Mouse (Mus musculus): ENCODE data around the gene Use1.

Gene Use1

DNA sequence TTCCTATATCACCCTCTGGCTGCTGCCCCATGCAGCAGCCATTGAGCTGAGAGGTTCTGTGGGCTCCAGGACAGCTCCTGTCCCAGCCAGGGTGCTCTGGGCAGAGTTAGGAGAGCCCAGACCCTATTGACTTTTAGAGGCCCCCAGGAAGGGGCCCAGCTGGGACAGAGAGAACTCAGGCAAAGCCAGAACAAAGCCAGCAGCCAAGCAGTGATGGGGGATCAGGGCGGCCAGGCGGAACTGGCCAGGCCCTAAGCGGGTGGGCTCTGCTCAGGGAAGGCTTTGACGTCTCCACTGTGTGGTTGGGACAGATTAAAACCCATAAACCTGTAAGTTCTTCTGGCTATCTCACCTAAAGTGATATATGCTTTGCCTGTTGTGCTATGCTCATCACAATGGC lies 12.4 kb downstream of the Use1 start:
- DNase-seq = no peak

DNA sequence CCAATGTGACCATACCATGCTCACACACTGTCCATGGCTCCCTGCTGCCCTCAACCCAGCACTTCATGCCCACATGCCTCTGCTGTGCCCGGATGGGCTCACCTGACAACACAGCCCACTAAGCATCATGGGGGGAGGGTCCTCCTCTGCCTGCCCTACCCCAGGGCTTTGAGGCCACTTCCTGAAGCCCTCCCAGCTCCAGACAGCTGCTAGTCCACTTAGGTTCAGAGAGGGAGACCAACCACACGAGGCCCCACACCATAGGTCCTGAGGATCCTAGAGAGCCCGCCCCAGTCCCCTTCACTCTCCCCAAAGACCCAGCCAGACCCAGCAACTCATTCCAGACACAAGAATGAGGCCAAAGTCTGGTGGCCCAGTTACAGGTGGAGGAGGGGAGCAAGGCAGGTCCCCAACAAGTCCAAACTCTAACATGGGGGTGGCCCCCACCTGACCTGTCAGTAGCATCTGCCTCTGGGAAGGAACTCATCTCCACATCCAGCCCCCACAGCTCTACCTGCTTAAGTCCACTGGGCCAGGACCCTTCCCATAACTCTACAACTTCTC lies 12.9 kb downstream of the Use1 start:
- DNase-seq = peak; percentile 46

DNA sequence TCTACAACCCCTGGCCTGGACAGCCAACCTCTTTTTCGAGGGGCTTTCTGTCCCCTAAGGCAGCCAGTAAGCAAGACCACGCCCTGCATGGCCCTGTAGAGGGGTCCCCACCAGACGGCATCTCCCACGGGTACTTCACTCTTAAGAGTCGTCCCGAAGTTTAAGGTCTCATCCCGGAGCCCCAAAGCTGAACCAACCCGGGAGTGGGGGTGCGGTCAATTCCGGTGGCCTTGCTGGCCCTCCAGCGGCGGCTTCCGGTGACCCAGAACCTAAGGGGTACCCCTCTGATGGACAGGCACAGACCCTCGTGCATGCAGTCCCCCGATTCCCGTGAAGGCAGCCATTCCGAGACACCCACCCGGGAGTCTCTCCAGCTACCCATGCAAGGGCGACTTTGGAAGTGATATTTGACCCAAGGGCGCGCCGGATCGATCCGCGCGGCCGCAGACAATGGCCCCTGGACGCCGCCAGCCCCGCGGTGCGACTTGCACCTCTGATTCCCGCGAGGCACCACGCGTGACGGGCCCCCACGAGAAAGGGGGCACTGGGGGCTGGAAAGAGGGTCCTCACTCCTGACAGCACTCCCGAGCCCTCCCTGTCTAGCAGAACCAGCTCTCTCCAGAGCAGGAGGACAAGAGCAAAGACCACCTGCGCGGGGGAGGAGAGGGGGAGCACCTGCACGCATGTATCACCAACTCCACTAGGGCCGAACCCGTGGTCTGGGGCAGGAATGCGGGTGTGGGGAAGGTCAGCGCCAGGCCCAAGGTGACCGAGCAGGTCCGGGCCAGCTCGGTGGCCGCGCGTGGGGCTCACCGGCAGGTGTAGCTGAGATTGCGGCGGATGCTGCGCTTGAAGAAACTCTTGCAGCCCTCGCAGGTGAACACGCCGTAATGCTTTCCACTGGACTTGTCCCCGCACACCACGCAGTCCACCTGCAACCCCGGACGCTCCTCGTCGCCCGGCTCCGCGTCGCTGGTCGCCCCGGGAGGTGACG lies 13.8 kb downstream of the Use1 start:
- DNase-seq = peak; percentile 53

DNA sequence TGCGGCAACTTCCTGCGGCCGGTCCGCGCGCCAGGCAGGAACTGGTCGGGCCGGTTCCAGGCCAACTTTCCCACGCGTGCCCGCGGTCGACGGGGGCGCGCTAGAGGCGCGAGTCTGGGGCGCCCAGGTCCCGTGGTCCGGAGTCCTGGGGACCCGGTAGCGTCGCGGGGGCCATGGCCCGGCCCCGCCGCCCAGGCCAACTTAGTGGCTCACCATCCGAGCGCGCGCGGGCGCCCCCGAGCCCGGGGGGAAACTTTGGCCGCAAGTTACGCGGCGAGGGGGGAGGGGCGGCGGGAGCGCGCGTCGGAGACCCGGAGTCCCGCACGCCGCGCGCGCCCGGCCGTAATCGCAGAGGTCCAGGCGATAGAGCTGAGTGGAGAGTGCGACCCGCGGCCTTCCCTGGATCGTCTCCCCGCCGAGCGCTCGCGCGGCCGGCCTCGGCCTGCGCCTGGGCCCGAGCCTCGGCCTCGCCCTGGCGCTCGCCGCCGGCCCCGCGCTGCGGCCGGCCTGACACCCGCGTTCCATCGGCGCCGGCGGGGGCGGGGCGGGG lies 14.8 kb downstream of the Use1 start, which contains the start of gene Nr2f6:
TSS of gene Nr2f6 (minus strand) at position 540 of the 550 bp plus-strand sequence.
- DNase-seq = peak; percentile 83

DNA sequence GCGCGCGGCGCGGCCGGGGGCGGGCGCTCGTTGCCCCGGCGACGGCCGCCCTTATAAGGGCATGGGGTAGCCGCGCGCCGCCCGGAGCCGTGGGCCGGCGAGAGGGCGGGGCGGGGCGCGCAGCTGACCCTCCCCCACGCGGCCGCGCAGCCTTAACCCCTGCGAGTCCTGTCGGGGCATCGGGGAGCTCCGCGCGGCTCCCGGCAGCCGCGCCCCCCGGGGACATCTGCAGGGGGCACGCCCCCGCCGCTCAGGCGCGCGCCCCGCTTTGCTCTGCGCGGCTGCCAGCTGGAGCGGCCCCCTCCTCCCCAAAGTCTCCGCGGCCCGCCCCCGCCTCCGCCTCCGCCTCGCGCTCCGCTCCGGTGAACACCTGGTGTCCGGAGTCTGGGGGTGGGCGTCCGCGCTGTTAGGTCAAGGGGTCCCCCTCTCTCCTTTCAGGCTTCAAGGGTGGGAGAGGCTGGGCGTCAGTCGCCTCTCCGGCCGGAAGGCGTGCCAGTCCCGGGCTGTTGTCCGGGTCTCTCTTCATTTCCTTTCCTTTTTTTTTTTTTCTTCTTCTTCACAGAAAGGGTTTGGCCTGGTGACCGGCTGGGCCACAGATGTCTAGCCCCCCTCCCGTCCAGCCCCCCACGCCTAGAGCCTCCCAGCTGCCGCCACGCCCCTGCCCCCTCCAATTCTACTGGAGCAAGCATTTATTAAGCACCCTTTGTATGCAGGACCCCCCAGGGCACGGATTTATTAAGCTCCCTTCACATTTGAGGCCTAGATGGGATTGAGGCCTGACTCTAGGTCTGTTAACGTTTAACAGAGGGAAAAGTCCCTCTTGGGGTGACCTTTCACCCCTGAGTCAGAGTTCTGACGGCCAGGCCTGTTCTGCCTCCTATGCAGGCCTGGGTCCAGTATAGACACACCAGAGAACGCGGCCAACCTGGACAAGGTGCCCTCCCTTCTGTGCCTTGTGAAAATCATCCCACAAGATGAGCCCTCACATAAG lies 15.6 kb downstream of the Use1 start:
- peak; percentile 90 for DNase-seq

DNA sequence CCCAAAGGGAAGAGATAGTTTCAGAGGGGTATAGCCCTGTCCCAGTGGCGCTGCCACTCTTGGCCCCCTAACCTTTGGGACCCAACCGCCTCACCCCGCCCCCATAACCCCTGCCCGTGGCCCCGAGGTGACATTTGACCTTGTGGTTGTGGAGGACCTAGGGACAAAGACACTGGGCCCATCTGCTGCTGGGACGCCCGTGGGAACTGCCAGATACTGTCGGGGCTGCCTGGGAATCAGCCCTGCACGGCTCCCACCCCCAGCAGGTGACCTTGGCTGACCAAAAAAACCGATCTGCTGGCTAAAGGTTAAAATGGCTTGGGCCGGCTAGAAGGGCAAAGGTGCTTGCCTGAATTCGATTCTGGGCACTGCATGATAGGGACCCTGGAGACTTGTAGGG lies 16.7 kb downstream of the Use1 start:
- peak; percentile 54 for DNase-seq

DNA sequence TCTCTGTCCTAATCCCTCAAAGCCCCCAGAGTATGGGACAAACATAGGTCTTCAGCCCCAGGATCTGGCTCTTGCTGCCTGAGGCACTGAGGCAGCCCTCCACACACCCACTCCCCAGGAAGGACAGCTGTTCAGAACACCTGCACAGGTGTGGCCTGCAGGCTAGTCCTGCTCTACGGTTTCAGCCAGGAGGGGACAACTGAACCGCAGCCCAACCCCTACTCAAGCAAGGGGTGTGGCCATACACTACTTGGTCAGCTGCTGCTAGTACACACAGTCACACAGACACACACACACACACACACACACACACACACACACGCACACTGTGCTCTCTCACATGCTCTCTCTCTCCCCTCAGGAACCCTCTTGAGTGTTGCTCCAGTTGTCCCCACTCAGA lies 17.2 kb downstream of the Use1 start:
- no peak for DNase-seq

DNA sequence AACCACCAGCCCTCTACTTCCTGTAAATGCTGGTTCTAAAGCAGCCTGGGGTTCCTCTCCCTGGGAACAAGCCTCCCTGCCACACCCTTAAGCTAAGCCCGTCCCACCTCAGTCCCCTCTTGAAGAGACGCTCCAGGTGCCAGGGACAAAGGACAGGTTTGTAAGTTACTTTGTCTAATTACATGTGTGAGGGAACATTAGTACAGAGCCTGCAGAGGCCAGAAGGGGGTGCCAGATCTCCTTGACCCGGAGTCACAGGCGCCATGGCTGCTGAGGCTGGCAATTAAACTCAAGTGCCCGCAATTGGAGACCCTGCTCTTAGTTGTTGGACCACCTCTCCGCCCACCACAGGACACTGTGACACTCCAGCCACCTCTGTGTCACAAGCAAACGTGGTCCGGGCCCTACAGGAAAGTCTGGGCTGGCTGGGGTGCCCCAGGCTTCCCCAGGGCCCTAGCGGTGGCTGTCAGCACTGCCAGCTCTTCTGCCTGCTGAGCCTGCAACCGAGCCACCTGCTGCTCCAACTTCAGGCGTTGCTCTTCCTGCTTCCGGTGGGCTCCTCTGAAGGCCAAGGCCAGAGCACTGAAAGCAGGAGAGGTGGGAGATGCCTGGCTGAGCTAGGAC lies 18.7 kb downstream of the Use1 start:
- DNase-seq = no peak

DNA sequence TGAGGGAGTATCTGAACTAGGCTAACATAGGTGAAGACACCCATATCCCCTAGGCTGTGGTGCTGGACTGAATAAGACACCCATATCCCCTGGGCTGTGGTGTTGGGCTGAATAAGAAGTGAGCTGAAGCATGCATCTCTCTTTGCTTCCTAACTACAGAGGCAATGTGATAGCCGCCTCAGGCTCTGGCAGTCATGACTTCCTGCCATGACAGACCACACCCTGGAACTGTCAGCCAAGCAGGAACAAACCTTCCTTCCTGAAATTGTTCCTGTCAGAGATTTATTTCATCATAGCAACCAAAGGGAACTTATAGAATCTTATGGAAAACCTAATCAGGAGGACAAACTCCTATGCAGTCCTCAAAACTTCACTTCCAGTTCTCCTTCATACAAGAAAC lies 21.6 kb downstream of the Use1 start:
- DNase-seq = no peak

DNA sequence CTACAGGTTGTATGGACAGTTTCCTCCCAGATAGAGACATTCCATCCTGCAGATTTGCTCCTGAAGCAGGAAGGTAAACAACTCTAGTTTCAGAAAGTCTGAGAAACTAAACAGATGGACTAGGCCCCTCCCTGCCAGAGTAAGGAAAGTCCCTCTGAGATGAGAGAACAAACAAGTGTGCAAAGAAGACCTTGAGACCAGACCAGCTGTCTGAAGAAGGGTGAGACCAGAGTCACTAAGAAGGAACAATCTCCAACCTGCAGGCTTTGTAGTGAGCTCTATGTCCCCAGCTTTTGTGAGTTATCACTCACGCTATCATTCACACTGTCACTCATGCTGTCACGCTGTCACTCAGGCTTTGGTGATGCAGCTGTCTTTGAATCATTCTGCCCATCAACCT lies 25.0 kb downstream of the Use1 start:
- DNase-seq = no peak

DNA sequence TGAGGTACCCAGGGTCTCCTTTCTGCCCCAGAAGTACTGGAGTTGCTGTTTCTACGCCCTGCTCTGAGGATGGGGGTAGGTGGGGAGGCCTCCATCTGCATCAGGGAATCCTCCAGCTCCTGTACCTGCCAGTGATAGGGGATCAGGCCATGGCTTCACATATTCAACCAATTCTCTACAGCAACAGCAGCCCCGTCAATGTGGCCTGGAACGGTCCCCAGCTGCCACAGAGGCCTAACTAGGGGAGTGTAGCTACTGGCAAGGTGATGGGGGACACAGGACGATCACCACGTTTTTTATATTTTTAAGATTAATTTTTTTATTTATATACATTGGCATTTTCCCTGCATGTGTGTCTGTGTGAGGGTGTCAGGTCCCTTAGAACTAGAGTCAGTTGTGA lies 25.7 kb downstream of the Use1 start:
- DNase-seq = no peak

DNA sequence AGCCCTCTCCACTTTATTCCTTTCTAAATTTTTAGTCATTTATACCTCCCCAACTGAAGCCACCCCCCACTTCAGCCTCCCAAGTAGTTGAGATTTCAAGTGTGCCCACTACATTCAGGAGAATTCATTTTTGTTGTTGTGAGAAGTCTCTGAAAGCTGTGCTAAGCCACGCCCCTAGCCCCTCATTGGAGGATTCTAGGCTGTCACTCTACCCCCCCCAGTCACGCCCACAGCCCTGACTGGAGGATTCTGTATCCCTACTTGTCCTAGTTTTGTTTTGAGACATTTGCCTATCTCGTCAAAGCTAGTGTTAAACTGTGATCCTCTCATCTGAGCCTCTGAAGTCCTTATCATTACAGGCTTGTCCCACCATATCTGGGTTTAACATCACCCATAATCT lies 26.2 kb downstream of the Use1 start:
- no peak for DNase-seq

DNA sequence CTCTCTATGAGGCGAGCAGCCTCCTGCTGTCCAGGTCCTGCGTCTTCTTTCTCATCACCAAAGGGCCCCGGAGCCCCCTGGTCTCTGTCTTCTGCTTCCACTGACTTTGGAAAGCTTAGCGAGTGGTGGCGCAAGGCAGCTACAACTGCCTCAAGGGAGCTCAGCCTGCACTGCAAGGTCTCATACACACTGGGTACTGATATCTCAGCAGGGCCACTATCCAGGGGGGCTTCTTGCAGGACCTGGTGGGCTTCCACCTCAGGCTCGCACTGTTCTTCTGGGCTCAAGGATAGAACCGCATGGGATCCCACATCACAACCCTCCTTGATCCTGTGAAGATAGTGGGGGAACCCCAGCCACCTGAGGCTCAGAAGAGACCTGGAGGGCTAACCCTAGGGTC lies 27.8 kb downstream of the Use1 start:
- no peak for DNase-seq

DNA sequence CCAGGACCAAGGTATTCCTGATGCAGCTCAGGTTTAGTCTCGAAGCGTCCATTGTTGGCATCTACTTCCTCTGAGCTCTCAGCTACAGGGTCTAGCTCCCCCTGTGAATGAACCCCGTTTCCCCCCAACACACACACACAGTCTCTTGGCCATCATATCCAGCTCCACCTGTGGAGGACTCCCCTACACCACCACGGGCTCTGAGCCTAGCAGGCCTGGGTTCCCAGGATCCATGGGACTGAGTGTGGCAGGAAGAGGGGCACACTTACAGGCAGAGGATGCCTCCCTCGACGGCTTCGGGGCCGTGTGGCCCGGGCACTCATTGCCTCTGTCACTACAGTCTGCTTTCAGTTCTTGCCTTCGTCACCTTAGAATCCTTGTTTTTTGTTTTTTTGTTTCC lies 28.4 kb downstream of the Use1 start:
- DNase-seq = no peak

DNA sequence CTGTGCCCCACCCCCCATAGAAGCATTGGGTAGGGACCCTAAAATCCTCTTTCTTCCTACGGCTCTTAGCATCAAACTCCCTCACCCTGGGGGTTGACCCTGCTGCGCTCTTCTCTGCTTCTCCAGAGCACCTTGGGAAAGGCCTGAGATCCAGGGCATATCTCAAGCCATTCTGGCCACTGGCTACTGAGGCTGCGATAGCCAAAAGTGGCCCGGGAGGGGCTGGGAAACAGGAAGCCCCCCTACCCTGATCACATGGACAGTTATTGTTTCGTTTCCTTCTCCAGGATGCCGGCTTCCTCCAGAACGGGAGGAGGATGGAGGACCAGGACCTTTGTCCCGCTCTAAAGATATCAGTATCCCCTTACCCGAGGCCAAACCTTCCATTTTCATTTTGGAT lies 29.0 kb downstream of the Use1 start, which contains the start of gene Ushbp1:
TSS of gene Ushbp1 (minus strand) at position 174 of the 400 bp plus-strand sequence.
- peak; percentile 52 for DNase-seq

DNA sequence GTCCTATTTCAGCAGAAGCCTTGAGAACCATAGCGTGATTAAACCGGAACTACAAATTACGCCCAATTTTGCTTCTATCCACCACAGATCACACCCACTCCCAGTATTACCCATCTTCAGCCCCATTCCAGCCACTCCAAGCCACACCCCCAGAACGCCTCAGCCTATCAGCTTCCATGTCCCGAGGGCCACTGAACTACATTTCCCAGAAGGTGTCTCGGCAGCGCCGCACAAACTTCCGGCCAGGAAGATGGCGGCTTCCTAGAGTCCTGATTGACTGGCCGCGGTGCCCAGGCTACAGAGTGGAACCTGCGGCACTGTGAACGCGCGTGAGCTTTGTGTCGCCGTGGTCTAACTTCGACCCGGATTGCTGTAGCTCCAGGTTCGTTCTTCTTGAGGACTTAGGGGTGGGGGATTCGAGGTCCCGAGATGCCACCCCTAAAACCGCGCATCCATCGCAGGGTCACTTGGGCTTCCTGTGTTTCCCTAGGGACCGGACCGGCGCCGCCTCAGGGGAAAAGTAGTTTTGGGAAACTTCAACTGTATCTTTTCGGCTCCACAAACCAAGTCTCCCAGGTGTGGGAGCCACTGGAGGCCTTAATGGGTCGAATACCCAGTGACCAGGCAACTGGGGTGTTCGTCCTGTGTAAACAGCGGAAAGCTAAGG lies 30.1 kb downstream of the Use1 start, which contains the start of gene Babam1:
TSS of gene Babam1 (plus strand) at position 223 of the 667 bp plus-strand sequence.
- peak; percentile 93 for DNase-seq

DNA sequence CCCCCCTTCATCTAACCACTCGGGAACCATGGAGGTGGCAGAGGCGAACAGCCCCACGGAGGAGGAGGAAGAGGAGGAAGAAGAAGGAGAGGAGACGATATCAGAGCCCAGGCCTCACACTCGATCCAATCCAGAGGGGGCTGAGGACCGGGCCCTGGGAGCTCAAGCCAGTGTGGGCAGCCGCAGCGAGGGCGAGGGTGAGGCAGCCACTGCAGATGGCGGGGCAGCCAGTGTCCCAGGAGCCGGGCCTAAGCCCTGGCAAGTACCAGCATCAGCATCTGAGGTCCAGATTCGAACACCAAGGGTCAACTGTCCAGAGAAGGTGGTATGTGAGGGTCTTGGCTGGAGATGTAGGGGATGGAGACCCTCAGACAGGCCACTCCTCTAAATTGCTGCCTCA lies 31.1 kb downstream of the Use1 start:
- DNase-seq = no peak

DNA sequence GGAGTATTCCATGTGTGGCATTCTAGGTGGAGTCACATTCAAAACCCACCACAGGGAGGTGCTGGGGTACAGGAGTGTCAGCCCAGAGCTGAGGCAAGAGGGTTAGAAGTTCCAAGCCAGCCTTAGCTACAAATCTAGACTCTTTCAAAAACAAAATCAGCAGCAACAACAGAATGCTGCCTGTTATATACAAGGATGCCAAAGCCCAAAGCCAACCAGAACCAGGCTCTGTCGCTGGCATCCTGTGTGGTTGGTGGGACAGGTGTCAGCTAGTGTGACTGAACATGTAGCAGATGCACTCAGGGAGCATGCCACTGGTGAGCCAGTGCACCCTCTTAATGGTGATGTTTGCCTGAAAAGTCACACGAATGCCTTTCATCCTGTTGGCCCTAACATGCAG lies 34.2 kb downstream of the Use1 start:
- no peak for DNase-seq

DNA sequence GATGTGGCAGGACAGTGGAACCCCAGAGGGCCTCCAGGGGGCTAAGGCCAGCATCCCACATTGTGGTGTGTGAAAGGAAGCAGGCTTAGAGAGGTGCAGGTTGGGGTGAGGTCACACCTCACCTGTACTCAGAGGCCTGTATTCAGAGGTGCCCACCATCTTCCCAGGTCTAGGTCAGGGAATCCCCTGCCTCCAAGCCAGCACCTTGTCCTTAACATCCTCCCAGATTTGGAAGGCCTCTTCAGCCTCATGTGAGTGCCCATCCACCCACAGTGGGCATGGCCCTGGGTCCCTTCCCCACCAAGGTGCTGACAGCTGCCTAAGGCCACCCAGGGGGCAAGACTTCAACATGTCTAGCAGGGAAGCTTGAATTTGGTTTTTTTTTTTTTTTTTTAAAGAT lies 34.8 kb downstream of the Use1 start:
- DNase-seq = no peak

DNA sequence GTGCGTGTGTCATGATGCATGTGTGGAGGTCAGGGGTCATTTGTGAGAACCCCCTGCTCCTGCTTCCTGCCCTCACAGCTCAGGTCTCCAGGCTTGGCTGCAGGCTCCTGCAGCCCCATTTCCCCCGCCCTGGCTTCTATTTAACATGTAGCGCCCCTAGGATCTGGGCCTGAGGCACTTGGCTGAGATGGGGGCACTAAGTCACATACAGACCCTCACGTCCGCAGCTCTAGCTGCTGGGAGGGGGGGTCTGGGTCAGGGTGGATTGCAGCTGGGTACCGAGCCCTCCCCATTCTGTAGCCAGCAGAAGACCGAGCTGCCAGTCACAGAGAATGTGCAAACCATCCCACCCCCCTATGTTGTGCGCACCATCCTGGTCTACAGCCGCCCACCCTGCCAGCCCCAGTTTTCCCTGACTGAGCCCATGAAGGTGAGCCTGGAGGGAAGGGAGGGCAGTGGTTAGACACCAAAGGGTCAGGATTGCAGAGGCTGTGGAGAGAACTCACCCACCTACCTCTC lies 35.9 kb downstream of the Use1 start:
- DNase-seq = no peak

All from kidney, adult 18-20 months (tissue).